Mouse (Mus musculus): ENCODE results near the gene Syngr3.
"Not testable (repeated sequence)": the region's sequence is repeated elsewhere in the genome, so short reads cannot be mapped to it uniquely, and the experiment has no call there.

The Syngr3 gene

GRCm38 (mm10) chr17:24689251-24690081, at the start of gene Syngr3:
Gene Syngr3, minus strand, starts transcription at chr17:24689955.
- DNase-seq (ENCODE audit: low spot score): no peak

DNA sequence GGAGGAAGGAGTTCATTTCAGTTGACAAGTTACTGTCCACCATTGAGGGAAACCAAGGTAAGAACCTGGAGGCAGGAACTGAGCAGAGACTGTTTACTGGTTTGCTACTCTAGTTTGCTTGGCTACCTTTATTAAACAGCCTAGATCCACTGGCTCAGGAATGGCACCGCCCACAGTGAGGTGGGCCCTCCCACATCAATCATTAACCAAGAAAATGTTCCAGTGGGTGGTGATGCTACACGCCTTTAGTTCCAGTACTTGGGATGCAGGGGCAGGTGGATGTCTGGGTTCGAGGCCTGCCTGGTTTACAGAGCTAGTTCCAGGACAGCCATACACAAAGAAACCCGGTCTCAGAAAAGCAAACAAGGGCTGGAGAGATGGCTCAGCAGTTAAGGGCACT, 48.5 kb upstream of the Syngr3 start:
- DNase-seq (ENCODE audit: low spot score): no peak

DNA sequence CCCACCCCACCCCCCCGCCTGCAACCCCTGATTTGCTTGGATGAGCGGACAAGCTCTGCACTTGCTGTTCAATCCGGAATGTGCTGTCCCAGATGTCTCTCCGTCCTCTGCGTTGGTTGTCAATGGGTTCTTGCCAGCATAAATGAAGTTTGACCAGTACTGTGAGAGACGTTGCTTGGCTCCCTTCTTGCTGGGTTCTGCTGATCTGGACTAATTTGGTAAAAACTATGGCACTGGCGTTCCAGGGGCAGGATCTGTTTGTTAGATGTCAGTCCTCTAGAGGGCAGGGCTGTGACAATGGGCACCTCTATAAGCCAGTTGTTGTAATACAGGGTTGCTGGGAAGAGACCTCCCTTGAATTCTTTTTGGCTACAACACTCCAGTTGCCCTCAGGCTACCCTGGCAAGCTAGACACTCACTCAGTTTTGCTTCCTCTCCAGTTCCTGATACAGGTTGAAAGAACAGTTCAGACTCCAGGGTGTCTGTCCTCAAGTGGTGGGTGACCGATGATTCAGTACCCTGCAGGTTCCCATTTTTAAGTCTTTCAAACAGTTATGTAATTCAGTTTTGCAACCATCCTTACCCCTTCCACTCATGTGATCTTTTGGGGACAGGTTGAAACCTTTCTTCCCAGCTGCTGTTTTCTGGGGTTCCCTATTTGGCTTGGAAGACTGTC, 47.5 kb upstream of the Syngr3 start:
- no peak for DNase-seq (ENCODE audit: low spot score)

DNA sequence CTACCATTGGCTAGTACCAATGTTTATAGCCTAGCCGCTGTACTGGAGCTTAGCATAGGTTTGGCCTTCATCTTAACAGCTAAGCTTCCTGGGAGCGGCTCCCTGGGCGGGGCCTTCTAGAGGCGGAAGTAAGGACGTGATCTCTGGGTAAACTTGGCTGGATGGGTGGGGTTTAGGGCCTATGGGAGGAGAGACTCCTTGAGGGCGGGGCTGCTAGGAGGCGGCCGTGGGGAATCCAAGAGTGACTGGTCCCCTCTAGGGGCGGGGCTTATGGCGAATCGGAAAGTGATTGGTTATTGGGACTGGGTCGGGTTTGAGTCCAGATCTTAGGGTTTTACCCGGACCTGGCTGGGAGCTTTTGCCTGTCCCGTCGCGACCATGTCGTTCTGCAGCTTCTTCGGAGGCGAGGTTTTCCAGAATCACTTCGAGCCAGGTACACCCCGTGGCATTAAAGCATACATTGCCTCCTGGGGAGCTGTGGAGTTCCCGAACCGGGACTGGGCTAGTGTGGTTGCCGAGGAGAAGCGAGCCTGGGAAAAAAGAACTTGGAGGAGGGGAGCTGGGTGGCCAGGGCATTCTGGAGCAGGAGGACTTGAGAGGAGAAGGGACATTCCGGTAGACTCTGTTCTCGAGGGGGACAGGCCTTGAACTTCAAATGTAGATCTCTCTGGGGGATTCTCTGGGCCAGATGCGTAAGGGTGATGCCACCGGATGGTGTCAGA, 46.7 kb upstream of the Syngr3 start, which contains the start of gene Msrb1:
Msrb1 (plus strand) TSS at position 313 of the 722 bp plus-strand sequence.
- DNase-seq (ENCODE audit: low spot score): peak; percentile 91

- DNase-seq (ENCODE audit: low spot score): no peak
Measured at GRCm38 (mm10) chr17:24735446-24735845, 45.7 kb upstream of the Syngr3 start.

DNA sequence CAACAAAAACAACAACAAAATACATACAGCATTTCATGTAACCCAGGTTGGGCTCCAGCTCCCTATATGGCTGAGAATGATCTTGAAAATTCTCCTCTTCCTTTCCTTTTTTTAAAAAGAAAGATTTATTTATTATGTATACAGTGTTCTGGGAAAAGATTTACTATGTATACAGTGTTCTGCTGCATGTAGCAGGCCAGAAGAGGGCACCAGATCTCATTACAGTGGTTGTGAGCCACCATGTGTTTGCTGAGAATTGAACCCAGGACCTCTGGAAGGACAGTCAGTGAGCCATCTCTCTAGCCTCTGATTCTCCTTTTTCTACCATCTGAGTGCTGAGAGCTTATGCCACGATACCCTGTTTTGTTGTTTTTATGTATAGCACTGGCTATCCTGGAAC, 44.8 kb upstream of the Syngr3 start:
- DNase-seq (ENCODE audit: low spot score): no peak

GRCm38 (mm10) chr17:24733434-24734050, 43.8 kb upstream of the Syngr3 start:
- DNase-seq (ENCODE audit: low spot score): no peak

DNA sequence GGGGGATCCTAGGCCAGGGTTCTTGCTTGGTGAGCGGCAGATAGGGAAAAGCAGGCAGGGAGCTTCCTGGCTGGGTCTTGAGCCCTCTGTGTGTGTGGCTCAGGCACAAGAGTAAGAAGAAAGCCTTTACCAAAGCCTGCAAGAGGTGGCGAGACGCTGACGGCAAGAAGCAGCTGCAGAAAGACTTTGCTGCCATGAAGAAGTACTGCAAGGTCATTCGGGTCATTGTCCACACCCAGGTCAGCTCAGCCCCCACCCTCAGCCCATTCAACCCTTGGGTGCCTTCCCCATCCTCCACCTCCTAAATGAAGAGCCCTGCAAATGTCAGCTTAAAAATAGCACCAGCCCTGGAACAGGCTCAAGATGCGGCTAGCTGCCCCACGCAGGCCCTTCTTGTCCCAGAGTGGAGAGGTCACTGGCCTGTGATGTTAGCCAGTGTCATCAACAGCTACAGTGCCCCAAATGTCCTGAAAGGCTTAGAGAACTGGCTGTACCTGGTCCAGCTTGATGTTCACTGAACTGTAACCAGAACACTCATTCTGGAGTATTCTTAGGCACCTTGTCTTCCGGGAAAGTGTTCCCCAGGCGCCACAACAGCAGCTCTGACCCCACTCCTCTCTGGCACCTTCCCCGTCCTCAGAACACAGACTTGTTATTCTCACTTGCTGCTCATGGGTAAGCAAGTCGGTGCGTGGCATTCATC, 42.6 kb upstream of the Syngr3 start:
- DNase-seq (ENCODE audit: low spot score): no peak

- DNase-seq (ENCODE audit: low spot score): no peak
Measured at GRCm38 (mm10) chr17:24730787-24731186, 41.0 kb upstream of the Syngr3 start.

GRCm38 (mm10) chr17:24729067-24729466, 39.3 kb upstream of the Syngr3 start:
- DNase-seq (ENCODE audit: low spot score): no peak

DNA sequence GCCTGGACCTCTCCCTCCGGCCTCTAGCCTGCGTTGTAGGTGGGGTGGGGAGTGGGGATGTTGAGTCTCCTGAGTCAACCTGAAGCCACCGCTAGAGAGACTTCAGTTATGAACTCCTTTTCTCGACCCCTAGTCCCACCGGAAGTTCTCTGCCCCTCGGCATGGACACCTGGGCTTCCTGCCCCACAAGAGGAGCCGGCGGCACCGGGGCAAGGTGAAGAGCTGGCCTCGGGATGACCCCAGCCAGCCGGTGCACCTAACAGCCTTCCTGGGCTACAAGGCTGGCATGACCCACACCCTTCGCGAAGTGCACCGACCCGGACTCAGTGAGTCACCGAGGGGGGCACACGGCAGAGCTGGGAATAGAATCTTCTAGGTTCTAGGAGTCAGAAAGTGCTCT, 38.4 kb upstream of the Syngr3 start:
- no peak for DNase-seq (ENCODE audit: low spot score)

- no peak for DNase-seq (ENCODE audit: low spot score)
Measured at GRCm38 (mm10) chr17:24727618-24728017, 37.9 kb upstream of the Syngr3 start, which contains the start of gene Rpl3l. Gene Rpl3l, plus strand, starts transcription at chr17:24727820.

DNA sequence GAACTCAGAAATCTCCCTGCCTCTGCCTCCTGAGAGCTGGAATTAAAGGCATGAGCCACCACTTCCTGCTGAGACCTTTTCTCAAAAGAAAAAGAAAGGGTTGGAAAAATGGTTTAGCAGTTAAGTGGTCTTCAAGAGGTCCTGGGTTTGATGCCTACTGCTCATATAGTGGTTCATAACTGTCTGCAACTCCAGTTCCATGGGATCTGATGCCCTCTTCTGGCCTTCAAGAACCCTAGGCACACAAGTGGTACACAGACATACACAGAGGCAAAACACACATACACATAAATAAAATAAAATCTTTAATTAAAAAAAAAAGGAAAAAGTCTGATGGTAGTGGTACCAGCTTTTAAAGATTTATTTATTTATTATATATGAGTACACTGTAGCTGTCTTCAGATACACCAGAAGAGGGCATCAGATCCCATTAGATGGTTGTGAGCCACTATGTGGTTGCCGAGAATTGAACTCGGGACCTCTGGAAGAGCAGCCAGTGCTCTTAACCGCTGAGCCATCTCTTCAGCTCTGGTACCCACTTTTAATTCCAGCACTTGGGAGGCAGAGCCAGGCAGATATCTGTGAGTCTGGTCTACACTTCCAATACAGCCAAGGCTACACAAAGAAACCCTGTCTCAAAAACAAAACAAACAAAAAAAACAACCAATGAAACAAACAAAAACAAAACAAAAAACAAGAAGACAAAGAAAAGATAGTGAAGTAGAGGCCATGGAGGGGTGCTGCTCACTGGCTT, 36.1 kb upstream of the Syngr3 start:
- no peak for DNase-seq (ENCODE audit: low spot score)

DNA sequence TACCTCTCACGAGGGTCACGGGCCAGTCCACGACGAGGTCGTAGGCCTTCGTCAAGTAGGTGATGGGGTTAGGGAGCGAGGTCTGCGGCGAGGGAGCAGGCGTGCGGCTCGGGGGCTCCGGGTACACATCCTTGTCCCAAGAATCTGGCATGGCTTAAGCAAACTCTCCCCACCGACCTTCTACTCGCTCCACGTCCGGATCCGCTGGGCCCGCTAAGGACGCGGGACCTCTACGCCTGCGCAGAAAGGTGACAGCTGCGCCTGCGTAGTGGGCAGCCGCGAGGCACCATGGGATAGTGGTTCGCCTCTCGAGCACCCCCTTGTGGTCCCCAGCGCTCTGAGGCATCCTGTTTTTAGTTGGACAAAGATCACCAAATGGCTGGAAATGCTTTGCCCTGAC, 34.4 kb upstream of the Syngr3 start, which contains the start of gene Ndufb10:
Ndufb10 (minus strand) TSS at position 295 of the 400 bp plus-strand sequence.
- peak; percentile 99 for DNase-seq (ENCODE audit: low spot score)

GRCm38 (mm10) chr17:24723881-24724180, 34.1 kb upstream of the Syngr3 start:
- DNase-seq (ENCODE audit: low spot score): peak; percentile 37

DNA sequence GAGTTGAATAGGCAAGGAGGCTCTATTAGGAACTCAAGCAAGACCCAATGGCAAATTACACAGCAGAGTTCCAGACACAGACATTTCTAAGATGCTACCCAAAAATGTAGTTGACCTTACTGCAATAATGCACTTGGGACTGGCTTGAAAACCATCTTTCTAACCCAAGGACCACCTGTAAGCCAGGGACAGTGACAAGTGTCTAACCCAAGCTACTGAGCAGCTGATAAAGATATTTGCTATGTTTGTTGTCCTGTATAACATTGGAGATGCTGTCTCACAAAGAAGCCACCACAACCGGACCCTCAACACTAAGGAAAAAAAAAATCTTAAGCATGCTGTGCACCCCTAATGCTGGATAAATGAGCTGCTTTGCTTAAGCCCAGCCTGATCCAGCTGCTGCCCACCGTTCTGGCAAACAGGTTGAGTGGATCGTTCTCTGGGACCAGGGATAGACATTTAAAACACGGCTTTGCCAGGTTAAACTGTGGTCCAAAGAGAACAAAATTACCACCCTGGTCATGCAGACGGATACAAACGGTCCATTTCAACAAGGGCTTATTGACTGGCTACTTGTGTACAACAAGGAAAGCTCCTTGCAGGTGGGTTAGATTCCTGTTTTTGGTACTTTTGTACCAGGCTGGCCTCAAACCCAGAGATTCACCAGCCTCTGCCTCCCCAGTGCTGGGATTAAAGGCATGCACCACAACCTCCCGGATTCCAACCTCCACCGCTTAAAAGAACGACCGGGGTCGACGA, 33.5 kb upstream of the Syngr3 start:
- DNase-seq (ENCODE audit: low spot score): no peak

DNA sequence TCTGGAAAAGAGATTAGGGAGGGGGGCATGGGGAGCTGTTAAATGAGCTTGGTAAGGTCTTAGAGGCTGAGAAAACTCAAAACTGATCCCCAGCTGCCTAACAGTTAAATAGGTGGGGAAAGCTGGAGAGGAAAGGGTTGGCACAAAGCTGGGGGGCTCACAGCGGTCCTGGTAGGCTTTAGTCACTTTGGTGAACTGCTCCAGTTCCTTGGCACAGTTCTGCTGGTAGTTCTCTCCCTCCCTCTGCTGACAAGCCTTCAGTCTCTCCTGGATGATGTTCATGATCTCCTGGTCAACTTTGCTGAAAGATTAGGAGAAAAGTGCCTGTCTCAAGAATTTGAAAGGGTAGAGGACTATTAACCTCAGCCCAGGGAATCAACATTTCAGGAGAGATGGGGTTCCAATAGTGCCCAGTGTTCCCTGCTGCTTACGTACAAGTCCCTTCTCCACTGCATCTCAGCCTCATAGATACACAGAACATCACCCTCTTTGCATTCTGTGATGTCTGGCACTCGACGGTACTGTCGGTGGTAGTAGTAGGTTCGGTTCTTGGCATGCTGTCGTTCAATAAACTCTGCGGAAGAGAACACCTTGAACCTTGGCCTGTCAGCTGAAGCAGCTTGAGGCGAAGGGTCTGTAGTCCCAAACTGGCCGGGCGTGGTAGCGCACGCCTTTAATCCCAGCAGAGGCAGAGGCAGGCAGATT, 32.6 kb upstream of the Syngr3 start:
- DNase-seq (ENCODE audit: low spot score): no peak

GRCm38 (mm10) chr17:24721383-24721955, 31.7 kb upstream of the Syngr3 start:
- not testable (repeated sequence) for DNase-seq (ENCODE audit: low spot score)

DNA sequence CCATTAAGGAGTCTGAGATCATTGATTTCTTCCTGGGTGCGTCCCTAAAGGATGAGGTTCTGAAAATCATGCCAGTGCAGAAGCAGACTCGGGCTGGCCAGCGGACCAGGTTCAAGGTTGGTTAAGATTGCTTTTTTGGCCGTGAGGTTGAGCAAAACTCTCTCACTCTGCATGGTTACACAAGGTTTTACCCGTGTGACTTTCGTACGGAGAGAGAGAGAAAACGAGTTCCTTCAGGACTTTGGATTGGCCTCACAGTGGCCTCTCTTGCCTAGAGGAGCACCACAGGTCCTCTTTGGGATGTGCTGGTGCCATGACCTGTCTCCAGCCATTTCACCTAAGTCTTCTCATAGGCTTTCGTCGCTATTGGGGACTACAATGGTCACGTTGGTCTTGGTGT, 30.9 kb upstream of the Syngr3 start:
- not testable (repeated sequence) for DNase-seq (ENCODE audit: low spot score)

All from urinary bladder, postnatal 25 days (tissue).